In genomic region chr11:98372406-98372805, GRCm38 (mm10) we compare ENCODE assay signal across 7 mouse cellular contexts. TPM values are rescaled to one million over a fixed set of nuclear protein-coding genes. Genes with fewer than 3 reads are reported as not detected.
DNase-seq lines count a peak whose midpoint lies in the region; ATAC-seq lines count a peak whose summit lies in the region.

No protein-coding gene starts in this region.

- H3K4me1 ChIP-seq in heart, embryonic 14.5 days (ENCODE audit: control insufficient read depth in 2 of 2, insufficient read depth in 2 of 2, low read length in 2 of 2), result peaks cover 48 to 77% of the 10 kb centered on the region in 2 experiments
- peaks cover 14% of the 10 kb centered on the region for H3K4me1 ChIP-seq in limb, embryonic 10.5 days

- H3K9ac ChIP-seq in heart, embryonic 14.5 days (ENCODE audit: low read length), result no peak overlapping the region

- H3K9me3 ChIP-seq in heart, embryonic 14.5 days (ENCODE audit: control insufficient read depth, low read length), result no peaks in the 10 kb centered on the region
- no peaks in the 10 kb centered on the region for H3K9me3 ChIP-seq in limb, embryonic 10.5 days (replicated peaks)

- H3K4me2 ChIP-seq in heart, embryonic 14.5 days (ENCODE audit: low read length), result peak overlapping the region; percentile 7

- no peak overlapping the region for H3K4me3 ChIP-seq in heart, embryonic 14.5 days (ENCODE audit: control insufficient read depth in 1 of 2, insufficient read depth in 1 of 2, low read depth in 1 of 2, low read length in 2 of 2)
- no peak overlapping the region for H3K4me3 ChIP-seq in limb, embryonic 10.5 days

- peak; percentile 54 for DNase-seq in ovary, postnatal 14 days (ENCODE audit: low spot score)
- no peak for DNase-seq in ovary, postnatal 36 days (ENCODE audit: low spot score)
- DNase-seq in adipocyte (ENCODE audit: low spot score), result peak; percentile 80
- peak; percentile 74 for DNase-seq in embryo, embryonic 10 days (ENCODE audit: low spot score)
- peak; percentile 76 for DNase-seq in limb, embryonic 10.5 days (ENCODE audit: low spot score)
- peak; percentile 87 for DNase-seq in retina, embryonic 14.5 days (ENCODE audit: low spot score)

- ATAC-seq in heart, embryonic 14.5 days (ENCODE audit: insufficient number of reproducible peaks, insufficient read depth, low FRiP score, low read depth), result no peak

- no peaks in the 10 kb centered on the region for H3K27me3 ChIP-seq in heart, embryonic 14.5 days (ENCODE audit: control insufficient read depth, insufficient read depth, low read length)
- H3K27me3 ChIP-seq in limb, embryonic 10.5 days (ENCODE audit: low read depth, poor library complexity, severe bottlenecking), result no peaks in the 10 kb centered on the region

- peaks cover 38% of the 10 kb centered on the region for H3K36me3 ChIP-seq in heart, embryonic 14.5 days (ENCODE audit: control insufficient read depth, insufficient read depth, low read length)
- H3K36me3 ChIP-seq in limb, embryonic 10.5 days, result peaks cover 43% of the 10 kb centered on the region

- H3K27ac ChIP-seq in heart, embryonic 14.5 days (replicated peaks in 1 of 2; ENCODE audit: control insufficient read depth in 1 of 2, insufficient read depth in 1 of 2, low read depth in 2 of 2, low read length in 2 of 2), result peak overlapping the region in 1 of 2 experiments; percentile 38; a peak in 2 of 4 replicates
- H3K27ac ChIP-seq in limb, embryonic 10.5 days, result no peak overlapping the region

- 23% methylated on average over 2 of the region's 2 CpGs for WGBS in heart, embryonic 14.5 days
- 8% methylated on average over 2 of the region's 2 CpGs for WGBS in limb, embryonic 10.5 days

RNA-seq across cellular contexts. Expression of gene Tcap, which starts 11.2 kb away (rescaled TPM):
- polyA plus RNA-seq in heart, embryonic 14.5 days (2014; fragmentation: Nextera tagmentation; extraction: Ambion mirVana), result 169 and 178 TPM in 2 replicates
- 0.16 and 0.40 TPM in 2 replicates for polyA plus RNA-seq in limb, embryonic 10.5 days (2016; fragmentation: Nextera tagmentation; extraction: Ambion mirVana)

RNA-seq across cellular contexts. Expression of gene Pnmt, which starts 13.8 kb away (rescaled TPM):
- 0.70 and 0.86 TPM in 2 replicates for polyA plus RNA-seq in heart, embryonic 14.5 days (2014; fragmentation: Nextera tagmentation; extraction: Ambion mirVana)
- polyA plus RNA-seq in limb, embryonic 10.5 days (2016; fragmentation: Nextera tagmentation; extraction: Ambion mirVana), result 0.61 TPM in 1 of 2 replicates, not detected in the other

RNA-seq across cellular contexts. Expression of gene Stard3, which starts 14.2 kb away (rescaled TPM):
- polyA plus RNA-seq in heart, embryonic 14.5 days (2014; fragmentation: Nextera tagmentation; extraction: Ambion mirVana), result 33.1 and 35.4 TPM in 2 replicates
- polyA plus RNA-seq in limb, embryonic 10.5 days (2016; fragmentation: Nextera tagmentation; extraction: Ambion mirVana), result 37.8 and 41.3 TPM in 2 replicates

RNA-seq across cellular contexts. Expression of gene Ppp1r1b, which starts 24.2 kb away (rescaled TPM):
- polyA plus RNA-seq in heart, embryonic 14.5 days (2014; fragmentation: Nextera tagmentation; extraction: Ambion mirVana), result 42.2 and 48.3 TPM in 2 replicates
- 0.13 TPM in 2 replicates for polyA plus RNA-seq in limb, embryonic 10.5 days (2016; fragmentation: Nextera tagmentation; extraction: Ambion mirVana)

RNA-seq across cellular contexts. Expression of gene Pgap3, which starts 27.9 kb away (rescaled TPM):
- polyA plus RNA-seq in heart, embryonic 14.5 days (2014; fragmentation: Nextera tagmentation; extraction: Ambion mirVana), result 14.2 and 15.5 TPM in 2 replicates
- 9.7 and 10.5 TPM in 2 replicates for polyA plus RNA-seq in limb, embryonic 10.5 days (2016; fragmentation: Nextera tagmentation; extraction: Ambion mirVana)

Comparison
In these comparisons a context has a peak if more than half of its experiments do, and no peak if none do; other contexts are left out.
1. RNA of gene Tcap, which starts 11.2 kb away (polyA plus RNA-seq): 169 to 178 TPM in heart, embryonic 14.5 days; 0.16 to 0.40 TPM in limb, embryonic 10.5 days; every median in the first group is over 100 times any median in the second.